ENCODE assay signal across 16 mouse cellular contexts in genomic region chr14:45322450-45322849, GRCm38 (mm10).
"Had no signal": no experiment of that assay in that cellular context is flagged by ENCODE, and none has a peak within 500 bp of the region (broad histone marks: within the 10 kb centered on the region; RNA-seq: fewer than 3 reads in every experiment).

No protein-coding gene starts in this region.

- DNase-seq: kidney, adult 2 months; kidney, postnatal 25 days; layer of hippocampus, adult 9-11 months; lung, postnatal 10 days; lung, postnatal 36 days; midbrain, embryonic 14.5 days; thymus, adult 2 months; thymus, postnatal 14 days; thymus, postnatal 4 days had no signal

- H3K9ac ChIP-seq: lung, embryonic 15.5 days had no signal

- H3K27ac ChIP-seq: kidney, postnatal 0 days; layer of hippocampus, adult 2 months; lung, embryonic 15.5 days; stomach, postnatal 0 days had no signal

- H3K27me3 ChIP-seq: lung, embryonic 15.5 days; megakaryocyte, embryonic 14.5 days had no signal

- H3K4me2 ChIP-seq: lung, embryonic 15.5 days; midbrain, embryonic 11.5 days had no signal

- ATAC-seq: intestine, embryonic 16.5 days had no signal

- H3K36me3 ChIP-seq: lung, embryonic 15.5 days had no signal

- H3K9me3 ChIP-seq: lung, embryonic 15.5 days; megakaryocyte, embryonic 14.5 days had no signal

- H3K4me3 ChIP-seq: layer of hippocampus, adult 2 months; lung, embryonic 15.5 days had no signal
